Mouse (Mus musculus) left cerebral cortex, adult 8-10 months (tissue): ENCODE data around the gene Tmem165. TPM values are rescaled to one million over a fixed set of nuclear protein-coding genes. Genes with fewer than 3 reads are reported as not detected.
A peak's percentile ranks its signal among the peaks of the same experiment; 100 is the strongest.

Experiments
- DNase-seq, 2 experiments: peaks; one replicate each; pipeline ENCODE4 v3.0.0; 2022; ENCODE audit warnings: low spot score in 2 of 2
- total RNA-seq, 4 experiments: library from RNA; stranded (reverse); gene quantifications; 2 replicates each; pipeline ENCODE4 v1.2.4; 2022

Tmem165 gene
- 10 to 100 TPM; 28.6 to 34.4 (median 33.1) TPM for total RNA-seq

GRCm38 (mm10) chr5:76183750-76184261, at the start of gene Tmem165:
Tmem165 (plus strand) TSS chr5:76183880.
- DNase-seq = peak; percentile 79 to 93

GRCm38 (mm10) chr5:76135644-76136043, 48.0 kb upstream of the Tmem165 start:
- no peak for DNase-seq

- no peak for DNase-seq
Measured at GRCm38 (mm10) chr5:76136271-76136670, 47.4 kb upstream of the Tmem165 start.

- DNase-seq = no peak
Measured at GRCm38 (mm10) chr5:76137586-76137985, 46.1 kb upstream of the Tmem165 start.

- DNase-seq = no peak
Measured at GRCm38 (mm10) chr5:76138071-76138470, 45.6 kb upstream of the Tmem165 start.

GRCm38 (mm10) chr5:76138512-76138911, 45.2 kb upstream of the Tmem165 start:
- no peak for DNase-seq

- no peak for DNase-seq
Measured at GRCm38 (mm10) chr5:76139171-76139671, 44.5 kb upstream of the Tmem165 start.

GRCm38 (mm10) chr5:76139808-76140729, 43.6 kb upstream of the Tmem165 start, which contains the start of gene Srd5a3:
Srd5a3 (plus strand) TSS chr5:76140271.
- DNase-seq = peak; percentile 89 to 91

GRCm38 (mm10) chr5:76140730-76141066, 43.0 kb upstream of the Tmem165 start:
- DNase-seq = no peak

- no peak for DNase-seq
Measured at GRCm38 (mm10) chr5:76143356-76143755, 40.3 kb upstream of the Tmem165 start.

- no peak for DNase-seq
Measured at GRCm38 (mm10) chr5:76146401-76146800, 37.3 kb upstream of the Tmem165 start.

- DNase-seq = no peak
Measured at GRCm38 (mm10) chr5:76149436-76149835, 34.2 kb upstream of the Tmem165 start.

GRCm38 (mm10) chr5:76152956-76153355, 30.7 kb upstream of the Tmem165 start:
- no peak for DNase-seq

- no peak for DNase-seq
Measured at GRCm38 (mm10) chr5:76153430-76153829, 30.2 kb upstream of the Tmem165 start.

GRCm38 (mm10) chr5:76154434-76155165, 29.1 kb upstream of the Tmem165 start:
- DNase-seq = no peak

- DNase-seq = no peak
Measured at GRCm38 (mm10) chr5:76159555-76159954, 24.1 kb upstream of the Tmem165 start.

- DNase-seq = no peak
Measured at GRCm38 (mm10) chr5:76160086-76160485, 23.6 kb upstream of the Tmem165 start.

GRCm38 (mm10) chr5:76161491-76161890, 22.2 kb upstream of the Tmem165 start:
- no peak for DNase-seq

GRCm38 (mm10) chr5:76162926-76163325, 20.8 kb upstream of the Tmem165 start:
- no peak for DNase-seq

GRCm38 (mm10) chr5:76163828-76164390, 19.8 kb upstream of the Tmem165 start:
- DNase-seq = no peak

- no peak for DNase-seq
Measured at GRCm38 (mm10) chr5:76164827-76165226, 18.9 kb upstream of the Tmem165 start.

- DNase-seq = no peak
Measured at GRCm38 (mm10) chr5:76170522-76170921, 13.2 kb upstream of the Tmem165 start.
